Mouse (Mus musculus) adrenal gland, postnatal 10 days (tissue): ENCODE results near the gene Tbc1d2. TPM values are rescaled to one million over a fixed set of nuclear protein-coding genes. Genes with fewer than 3 reads are reported as not detected.
A peak's percentile ranks its signal among the peaks of the same experiment; 100 is the strongest.
"Not testable (repeated sequence)": the region's sequence is repeated elsewhere in the genome, so short reads cannot be mapped to it uniquely, and the experiment has no call there.

ENCODE experiments used
- DNase-seq: peaks from one replicate; pipeline ENCODE4 v3.0.0; 2021; ENCODE audit warnings: mixed read lengths
- total RNA-seq, 2 experiments: library from RNA; stranded (reverse); gene quantifications; 2 replicates each; pipeline ENCODE4 v1.2.3; 2021

The Tbc1d2 gene
- total RNA-seq, 2 experiments from 2014 or later, result 2.2 to 3.7 TPM

- not testable (repeated sequence) for DNase-seq
Measured at GRCm38 (mm10) chr4:46580799-46581243, 69.2 kb downstream of the Tbc1d2 start.

- DNase-seq, result not testable (repeated sequence)
Measured at GRCm38 (mm10) chr4:46578796-46579346, 71.1 kb downstream of the Tbc1d2 start.

GRCm38 (mm10) chr4:46578228-46578627, 71.8 kb downstream of the Tbc1d2 start:
- no peak for DNase-seq

- DNase-seq, result not testable (repeated sequence)
Measured at GRCm38 (mm10) chr4:46575509-46576284, 74.3 kb downstream of the Tbc1d2 start.

- DNase-seq, result no peak
Measured at GRCm38 (mm10) chr4:46574841-46575240, 75.2 kb downstream of the Tbc1d2 start.

GRCm38 (mm10) chr4:46574024-46574753, 75.8 kb downstream of the Tbc1d2 start:
- no peak for DNase-seq

GRCm38 (mm10) chr4:46572616-46573015, 77.4 kb downstream of the Tbc1d2 start:
- DNase-seq, result no peak

- DNase-seq, result no peak
Measured at GRCm38 (mm10) chr4:46571744-46572143, 78.3 kb downstream of the Tbc1d2 start.

GRCm38 (mm10) chr4:46569671-46570070, 80.3 kb downstream of the Tbc1d2 start:
- DNase-seq, result no peak

- no peak for DNase-seq
Measured at GRCm38 (mm10) chr4:46568169-46568568, 81.8 kb downstream of the Tbc1d2 start.

GRCm38 (mm10) chr4:46566931-46567671, 82.9 kb downstream of the Tbc1d2 start:
- DNase-seq, result no peak

GRCm38 (mm10) chr4:46565393-46565955, 84.5 kb downstream of the Tbc1d2 start:
- DNase-seq, result no peak

- no peak for DNase-seq
Measured at GRCm38 (mm10) chr4:46564247-46564646, 85.8 kb downstream of the Tbc1d2 start.

GRCm38 (mm10) chr4:46563847-46564246, 86.2 kb downstream of the Tbc1d2 start:
- DNase-seq, result peak; percentile 62

GRCm38 (mm10) chr4:46562841-46563240, 87.2 kb downstream of the Tbc1d2 start:
- no peak for DNase-seq

- DNase-seq, result no peak
Measured at GRCm38 (mm10) chr4:46562037-46562436, 88.0 kb downstream of the Tbc1d2 start.

- no peak for DNase-seq
Measured at GRCm38 (mm10) chr4:46560069-46560705, 89.8 kb downstream of the Tbc1d2 start.

GRCm38 (mm10) chr4:46558672-46559667, 91.0 kb downstream of the Tbc1d2 start:
- DNase-seq, result no peak

GRCm38 (mm10) chr4:46556933-46557332, 93.1 kb downstream of the Tbc1d2 start:
- DNase-seq, result no peak

- DNase-seq, result no peak
Measured at GRCm38 (mm10) chr4:46555762-46556161, 94.2 kb downstream of the Tbc1d2 start.
